Mouse (Mus musculus) liver, adult (tissue): ENCODE data around the gene Atoh8.
A peak's percentile ranks its signal among the peaks of the same experiment; 100 is the strongest.

Source experiments
- GATA4 ChIP-seq: IDR thresholded peaks from 2 replicates; pipeline ENCODE4 v1.6.1; 2014; ENCODE audit warnings: mild to moderate bottlenecking, low read length; ENCODE audit not compliant: insufficient replicate concordance

The Atoh8 gene

DNA sequence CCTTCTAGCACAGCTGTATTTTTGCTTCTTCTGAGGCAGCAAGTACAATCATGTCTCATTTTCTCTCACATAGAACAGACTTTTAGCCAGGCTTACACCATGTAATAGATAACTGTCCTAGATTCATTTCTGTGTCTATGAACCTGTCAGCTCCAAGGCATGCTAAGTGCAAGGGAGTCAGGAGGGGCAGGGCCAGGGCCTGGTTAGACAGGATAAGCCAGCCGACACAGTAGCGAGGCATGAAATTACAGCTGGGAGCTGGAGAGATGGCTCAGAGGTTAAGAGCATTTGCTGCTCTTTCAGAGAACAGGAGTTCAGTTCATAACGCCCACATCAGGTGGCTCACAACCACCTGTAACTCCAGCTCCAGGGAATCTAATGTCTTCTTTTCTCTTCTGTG is 38.7 kb downstream of the Atoh8 start:
- TF ChIP-seq GATA4 = no peak

DNA sequence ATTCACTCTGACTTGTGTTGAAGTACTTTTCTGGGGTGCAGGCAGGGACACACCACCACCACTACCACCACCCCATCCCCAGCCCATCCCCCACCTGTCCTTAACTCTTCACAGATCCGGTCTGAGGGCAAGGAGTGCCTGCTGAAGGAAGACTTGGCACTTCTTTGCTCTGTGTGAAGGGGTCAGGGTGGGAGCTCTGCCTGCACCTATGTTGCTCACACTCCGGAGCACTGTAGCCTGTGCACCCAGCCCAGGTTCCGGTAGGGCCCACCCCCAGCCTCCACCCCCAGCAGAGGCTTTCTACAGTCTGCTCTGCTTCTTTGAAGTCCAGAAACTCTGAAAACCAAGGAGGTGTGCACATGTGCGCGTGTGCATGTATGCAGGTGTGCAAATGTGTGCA is 44.8 kb downstream of the Atoh8 start:
- TF ChIP-seq GATA4 = no peak

DNA sequence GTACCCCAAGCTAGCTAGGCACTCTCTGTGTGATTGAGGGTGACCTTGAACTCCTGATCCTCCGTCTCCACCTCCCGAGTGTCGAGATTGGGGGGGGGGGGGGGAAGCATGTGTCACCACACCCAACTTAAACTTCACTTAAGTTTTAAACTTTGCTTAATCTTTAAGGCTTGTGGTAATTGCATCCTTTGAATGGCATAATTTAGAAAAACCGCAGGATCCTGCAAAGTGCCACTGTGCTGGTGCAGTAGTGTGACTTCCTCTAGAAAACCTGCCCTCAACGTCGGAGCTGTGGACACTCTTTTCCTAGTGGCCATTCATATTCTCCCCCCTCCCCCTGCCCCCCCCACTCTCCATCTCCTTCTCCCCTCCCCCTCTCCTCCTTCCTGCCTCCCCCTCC is 45.3 kb downstream of the Atoh8 start:
- no peak for TF ChIP-seq GATA4

DNA sequence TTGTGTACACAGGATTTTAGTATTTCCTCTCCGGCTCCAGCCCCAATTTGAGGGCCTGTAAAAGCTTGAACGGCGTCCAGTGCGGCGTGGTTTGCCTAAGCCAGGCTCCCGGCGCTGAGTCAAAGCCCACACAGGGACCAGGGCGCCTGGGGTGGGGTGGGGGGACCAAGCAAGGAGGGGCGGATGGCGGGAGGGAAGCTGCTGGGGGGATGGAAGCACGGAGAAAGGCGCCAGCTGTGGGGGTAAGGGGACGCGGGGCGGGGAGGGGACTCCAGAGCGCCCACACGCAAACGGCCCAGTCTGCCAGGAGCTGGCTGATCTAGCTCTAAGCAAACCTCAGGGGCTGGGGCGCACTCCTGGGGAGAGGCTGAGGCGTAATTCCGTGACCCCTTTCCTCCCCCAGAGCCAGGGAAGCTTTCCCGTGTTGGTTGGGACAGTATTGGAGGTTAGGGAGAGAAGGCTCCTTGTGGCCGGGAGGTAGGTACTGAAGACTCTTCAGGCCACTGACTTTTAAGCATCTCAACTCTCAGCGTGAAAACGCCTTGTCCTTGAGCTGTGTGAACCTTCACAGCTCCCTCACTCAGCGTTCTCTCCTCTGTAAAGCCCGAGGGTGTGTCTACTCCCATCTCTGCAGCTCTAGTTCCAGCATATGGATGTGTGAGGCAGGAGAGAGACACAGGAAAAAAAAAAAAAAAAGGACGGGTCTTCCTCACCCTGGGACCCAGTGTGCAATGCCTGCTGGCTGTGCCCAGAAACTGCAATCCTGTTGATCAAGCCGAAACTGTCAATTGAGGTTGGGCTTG is 46.1 kb downstream of the Atoh8 start:
- TF ChIP-seq GATA4 = no peak

DNA sequence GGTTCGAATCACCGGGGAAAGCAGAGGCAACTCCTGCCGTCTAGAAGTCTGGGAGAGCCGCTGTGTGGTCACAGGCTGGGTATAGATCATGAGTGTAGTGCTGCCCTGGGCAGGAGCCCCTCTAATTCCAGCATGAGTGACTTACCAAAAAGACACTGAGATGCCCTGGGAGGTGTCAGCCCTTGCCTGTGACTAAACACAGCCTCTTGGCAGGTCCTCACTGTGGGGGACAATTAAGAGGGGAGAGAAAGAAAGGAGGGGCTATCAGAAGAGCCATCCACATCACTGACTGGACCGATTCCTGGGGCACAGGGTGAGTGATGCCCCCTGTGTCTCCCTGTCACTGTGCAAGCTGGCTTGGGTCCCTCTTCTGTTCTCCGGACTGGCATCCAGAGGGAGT is 48.6 kb downstream of the Atoh8 start:
- no peak for TF ChIP-seq GATA4

DNA sequence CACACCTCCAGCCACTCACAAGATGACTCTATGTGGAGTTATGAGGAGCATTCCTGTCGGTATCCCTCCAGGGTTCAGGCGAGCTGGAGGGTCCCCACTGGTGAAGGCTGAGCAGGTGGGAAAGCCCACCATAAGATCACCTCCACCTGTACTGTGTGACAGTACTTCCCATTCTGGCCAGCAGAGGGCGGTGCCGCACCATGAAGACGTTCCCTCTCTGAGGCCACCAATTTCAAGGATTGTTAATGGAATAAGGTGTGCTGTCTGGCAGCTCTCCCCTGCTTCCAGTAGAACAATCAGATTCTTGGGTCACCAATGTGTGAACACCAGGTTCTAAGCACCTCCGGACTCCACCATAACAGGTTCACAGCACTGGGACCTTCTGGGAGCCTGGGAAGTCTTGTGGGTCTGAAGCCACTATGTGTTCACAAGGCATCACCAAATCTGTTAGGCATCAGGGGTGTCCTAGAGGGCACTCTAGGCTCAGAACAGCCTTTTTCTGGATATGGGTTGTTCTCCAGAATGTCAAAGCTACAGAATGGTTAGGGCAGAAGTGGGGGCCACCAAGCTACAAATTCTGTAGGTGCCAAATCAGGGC is 49.4 kb downstream of the Atoh8 start:
- no peak for TF ChIP-seq GATA4

DNA sequence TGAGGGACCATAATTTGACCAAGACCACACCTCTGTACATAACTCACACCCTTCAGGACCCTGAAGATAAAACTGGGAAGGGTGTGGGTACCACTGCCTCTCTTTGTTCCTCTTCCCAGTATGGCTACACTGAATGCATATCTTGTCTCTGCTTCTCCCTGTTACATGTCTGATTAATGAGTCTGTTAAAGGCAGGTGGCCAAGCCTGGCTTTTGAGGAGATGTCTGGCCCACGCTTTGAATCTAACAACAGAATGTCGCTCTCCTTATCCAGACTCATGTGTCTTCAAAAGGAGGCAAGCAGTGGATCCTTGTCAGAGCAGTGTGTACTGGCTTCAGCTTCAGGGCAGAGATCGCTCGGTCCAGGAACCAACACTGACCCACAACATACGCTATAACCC is 50.8 kb downstream of the Atoh8 start:
- TF ChIP-seq GATA4 = no peak

DNA sequence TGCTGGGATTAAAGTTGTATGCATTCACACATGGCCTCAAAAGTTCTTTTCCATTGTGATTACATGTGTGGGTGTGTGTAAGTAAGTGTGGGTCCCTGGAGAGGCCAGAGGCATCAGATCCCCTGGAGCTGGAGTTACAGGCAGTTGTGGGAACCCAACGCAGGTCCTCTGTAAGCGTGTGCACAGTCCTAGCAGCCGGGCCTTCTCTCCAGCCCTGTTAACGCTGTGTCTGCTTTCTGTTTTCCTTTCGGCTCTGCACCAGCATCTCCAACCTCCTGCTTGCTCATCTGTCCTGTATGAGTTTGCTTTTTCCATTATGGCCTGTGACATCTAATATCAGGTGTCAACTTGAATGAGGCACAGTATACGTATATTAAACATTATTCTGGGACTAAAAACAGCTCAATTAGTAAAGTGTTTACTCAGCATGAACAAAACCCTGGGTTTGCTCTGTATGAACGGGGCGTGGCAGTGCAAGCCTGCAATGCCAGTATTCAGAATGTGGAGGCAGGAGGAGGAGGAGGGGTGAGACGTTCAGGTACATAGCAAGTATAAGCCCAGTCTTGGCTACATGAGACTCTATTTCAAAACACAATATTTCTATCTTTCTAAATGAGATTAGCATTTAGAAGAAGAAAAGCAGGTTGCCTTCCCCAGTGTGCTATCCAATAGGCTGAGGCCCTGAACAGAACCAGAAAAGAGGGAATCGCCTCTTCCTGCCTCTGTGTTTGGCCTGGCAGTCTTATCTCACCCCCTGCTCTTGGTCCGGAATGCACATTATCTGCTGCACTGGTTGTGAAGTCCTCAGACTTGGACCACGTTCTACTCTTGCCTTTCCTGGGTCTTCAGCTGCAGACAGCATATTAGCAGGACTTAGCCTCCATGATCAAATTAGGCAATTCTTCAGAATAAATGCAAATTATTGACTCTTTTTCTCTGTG is 55.5 kb downstream of the Atoh8 start:
- peak; percentile 55; the same call in 1 of the 2 replicates for TF ChIP-seq GATA4

DNA sequence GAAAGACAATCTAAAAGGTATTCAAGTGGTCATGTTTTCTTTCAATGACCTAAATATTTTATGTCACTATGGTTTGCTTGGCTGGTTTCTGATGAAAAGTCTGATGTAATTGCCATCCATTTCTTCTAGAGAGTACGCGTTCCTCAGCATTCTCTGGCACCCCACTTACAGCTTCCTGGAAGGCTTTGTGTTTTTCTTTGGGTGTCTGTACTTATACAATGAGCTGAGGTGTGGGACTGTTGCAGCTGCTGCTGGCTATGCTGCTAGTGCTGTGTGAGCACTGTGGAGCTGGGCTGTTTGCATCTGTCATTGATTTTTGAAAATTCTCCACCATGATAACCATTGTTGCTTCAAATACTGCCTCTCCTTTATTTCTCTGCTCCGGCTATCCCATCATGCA is 56.4 kb downstream of the Atoh8 start:
- TF ChIP-seq GATA4 = no peak

DNA sequence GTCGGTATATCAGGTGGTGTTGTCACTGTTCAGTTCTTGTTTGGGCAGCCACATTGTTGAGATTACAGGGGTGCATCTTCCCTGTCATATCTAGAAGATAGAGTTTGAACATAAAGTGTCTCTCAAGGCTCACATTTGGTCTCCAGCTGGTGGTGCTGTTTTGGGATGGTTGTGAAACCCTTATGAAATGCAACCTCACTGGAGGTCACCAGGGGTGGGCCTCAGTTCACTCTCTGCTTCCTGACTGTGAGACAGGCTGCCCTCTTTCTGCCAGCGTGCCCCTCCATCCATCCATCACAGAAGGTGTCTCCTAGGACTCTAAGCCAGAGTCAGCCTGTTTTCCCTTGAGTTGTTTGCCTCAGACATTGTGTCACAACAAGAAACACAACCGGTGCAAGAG is 58.0 kb downstream of the Atoh8 start:
- TF ChIP-seq GATA4 = no peak

DNA sequence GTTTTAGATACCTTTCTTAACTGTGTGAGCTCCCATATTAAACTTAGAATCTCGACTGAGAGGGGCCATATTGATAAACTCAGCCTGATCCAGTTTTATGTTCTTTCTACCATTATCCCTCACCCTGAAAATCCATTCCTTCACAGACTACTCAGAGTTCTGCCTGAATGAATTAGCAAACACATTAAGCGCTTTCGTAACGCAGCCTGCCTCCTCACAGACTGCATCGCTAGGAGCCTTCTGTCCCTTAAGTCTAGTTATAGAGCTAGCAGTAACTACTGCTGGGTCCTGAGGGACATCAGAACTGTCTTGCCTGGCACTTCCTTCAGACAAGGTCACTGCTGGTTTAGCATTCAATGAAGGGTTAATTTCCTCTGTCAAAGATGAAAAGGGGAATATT is 59.4 kb downstream of the Atoh8 start:
- TF ChIP-seq GATA4 = no peak

DNA sequence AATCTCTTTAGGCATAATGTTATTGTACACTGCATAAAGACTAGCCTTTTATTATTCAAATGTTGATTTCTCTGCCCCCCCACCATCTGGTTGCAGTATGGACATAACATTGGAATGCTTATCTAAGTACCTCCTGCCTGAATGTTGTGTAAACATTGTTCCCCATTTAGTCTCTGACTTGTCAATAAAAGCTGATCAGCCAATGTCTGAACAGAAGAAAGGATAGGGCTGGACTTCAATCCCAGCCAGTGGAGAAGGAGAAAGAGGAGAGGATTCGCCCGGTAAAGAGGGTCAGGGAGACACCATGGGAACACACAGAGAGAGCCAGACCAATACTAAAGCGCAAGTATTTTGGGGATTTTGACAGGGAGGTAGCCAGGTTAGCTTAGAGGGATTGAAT is 60.0 kb downstream of the Atoh8 start:
- no peak for TF ChIP-seq GATA4

DNA sequence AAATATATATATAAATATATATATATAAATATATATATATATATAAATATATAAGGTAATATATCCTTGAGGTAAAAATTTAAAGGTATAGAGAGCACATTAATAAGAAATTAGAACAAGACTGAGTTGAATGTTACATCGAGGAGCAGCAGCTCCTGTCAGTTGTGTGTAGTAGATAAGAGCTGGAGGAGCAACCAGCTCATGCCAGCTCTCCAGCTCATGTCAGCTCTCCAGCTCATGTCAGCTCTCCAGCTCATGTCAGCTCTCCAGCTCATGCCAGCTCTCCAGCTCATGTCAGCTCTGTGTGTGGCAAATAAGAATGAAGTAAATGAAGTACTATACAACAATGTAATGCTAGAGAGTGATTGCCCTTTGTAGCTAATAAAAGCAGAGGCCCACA is 62.0 kb downstream of the Atoh8 start:
- no peak for TF ChIP-seq GATA4

DNA sequence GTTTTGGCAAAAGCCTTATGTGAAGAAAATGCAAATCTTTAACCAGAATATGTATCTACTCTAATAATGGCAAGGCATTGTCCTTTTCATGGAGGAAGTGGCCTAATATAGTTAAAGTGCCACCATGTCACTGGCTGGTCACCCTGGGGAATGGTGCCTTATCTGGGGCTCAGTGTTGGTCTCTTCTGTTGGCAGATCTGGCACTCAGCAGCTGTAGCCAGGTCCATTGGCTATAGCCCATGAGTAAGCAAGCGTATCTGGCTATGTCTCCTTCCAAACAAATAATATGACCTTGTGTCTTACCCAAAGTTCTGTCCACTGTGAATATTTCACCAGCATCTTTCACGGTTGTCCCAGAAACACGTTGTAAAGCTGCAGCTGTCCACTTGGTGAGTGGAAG is 64.0 kb downstream of the Atoh8 start:
- no peak for TF ChIP-seq GATA4

DNA sequence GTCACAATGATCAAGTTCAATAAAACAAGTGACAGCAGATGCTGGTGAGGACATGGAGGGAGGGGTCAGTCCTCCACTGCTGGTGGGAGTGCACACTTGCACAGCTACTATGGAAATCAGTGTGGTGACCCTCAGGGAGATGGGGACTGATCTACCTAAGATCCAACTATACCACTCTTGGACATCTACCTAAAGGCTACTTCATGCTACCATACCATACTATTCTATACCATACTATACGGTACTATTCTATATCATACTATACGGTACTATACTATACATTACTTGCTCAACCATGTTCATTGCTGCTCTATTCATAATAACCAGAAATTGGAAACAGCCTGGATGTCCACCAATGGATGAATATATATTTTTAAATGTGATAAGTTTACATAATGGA is 69.5 kb downstream of the Atoh8 start:
- TF ChIP-seq GATA4 = no peak
